Comparison of ENCODE assay signal across 8 mouse cellular contexts in the genomic region with DNA sequence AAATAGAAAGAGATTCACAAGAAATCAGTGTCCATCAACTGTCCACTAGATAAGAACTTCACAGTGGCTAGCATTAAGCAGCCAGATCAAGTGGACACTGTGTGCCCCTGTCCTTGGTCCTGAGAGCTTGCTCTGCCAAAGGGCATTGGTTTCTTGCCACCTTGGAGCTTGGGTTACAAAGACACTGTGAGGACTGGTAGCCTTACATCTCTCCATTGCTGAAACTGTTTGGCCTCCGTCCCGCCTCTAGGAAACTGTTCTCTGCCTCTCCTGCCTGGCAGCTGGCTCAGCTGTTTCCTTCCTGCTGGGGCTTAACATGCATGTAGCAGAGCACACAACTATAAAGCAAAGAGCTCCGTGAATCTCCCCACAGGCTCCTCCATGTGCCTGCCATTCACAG. TPM values are rescaled to one million over a fixed set of nuclear protein-coding genes. Genes with fewer than 3 reads are reported as not detected.
DNase-seq lines count a peak whose midpoint lies in the region; ATAC-seq and TF ChIP-seq lines count a peak whose summit lies in the region.

No protein-coding gene starts in this region.

- TF ChIP-seq RAD21 in MEL (IDR thresholded peaks at IDR 0.05; ENCODE audit: low read depth, low read length), result no peak

- WGBS in kidney, adult 2 months, result 52% methylated on average over 3 of the region's 3 CpGs
- 63% methylated on average over 3 of the region's 3 CpGs for WGBS in liver, embryonic 11.5 days

- no peak for TF ChIP-seq POLR2A in kidney, adult 2 months (IDR thresholded peaks at IDR 0.05; ENCODE audit: low read depth, low read length)
- TF ChIP-seq POLR2A in MEL (IDR thresholded peaks at IDR 0.05; ENCODE audit: control insufficient read depth in 1 of 2, insufficient read depth in 1 of 2, low read depth in 1 of 2, low read length in 2 of 2, poor library complexity in 1 of 2), result no peak

- no peaks in the 10 kb centered on the region for H3K4me1 ChIP-seq in kidney, adult 2 months (ENCODE audit: control insufficient read depth, insufficient read depth, low read length)
- H3K4me1 ChIP-seq in MEL (ENCODE audit: control insufficient read depth in 1 of 2, insufficient read depth in 2 of 2, low read length in 2 of 2), result no peaks in the 10 kb centered on the region
- H3K4me1 ChIP-seq in liver, embryonic 11.5 days (replicated peaks; ENCODE audit: control insufficient read depth, insufficient read depth, low read length), result no peaks in the 10 kb centered on the region

- no peak for TF ChIP-seq CTCF in kidney, adult 2 months (conservative IDR thresholded peaks at IDR 0.05; ENCODE audit: insufficient read depth, insufficient read length, low read depth, low read length)
- TF ChIP-seq CTCF in MEL (IDR thresholded peaks at IDR 0.05 in 2 of 3, conservative IDR thresholded peaks at IDR 0.05 in 1 of 3; ENCODE audit: control insufficient read depth in 1 of 3, insufficient read depth in 1 of 3, low read depth in 2 of 3, low read length in 3 of 3, poor library complexity in 1 of 3, severe bottlenecking in 1 of 3), result no peak

- H3K27ac ChIP-seq in kidney, adult 2 months (ENCODE audit: insufficient read depth, low read depth, low read length), result no peak overlapping the region
- H3K27ac ChIP-seq in MEL (ENCODE audit: control insufficient read depth, low read depth, low read length), result no peak overlapping the region
- H3K27ac ChIP-seq in liver, embryonic 11.5 days (ENCODE audit: low read depth, low read length), result no peak overlapping the region

- no peak overlapping the region for H3K4me2 ChIP-seq in liver, embryonic 11.5 days

- DNase-seq in kidney, adult 2 months, result peak; percentile 37
- no peak for DNase-seq in kidney, adult 18-20 months
- peak; percentile 9 for DNase-seq in MEL (ENCODE audit: low read depth, low spot score)
- DNase-seq in c-Kit-positive CD71-negative TER-119-negative erythroid progenitor cells, embryonic 14.5 days (ENCODE audit: low read depth), result peak; percentile 14
- peak; percentile 44 for DNase-seq in lung, postnatal 36 days
- no peak for DNase-seq in spleen, adult 12 weeks (ENCODE audit: low spot score)
- no peak for DNase-seq in cerebellum, adult 9-11 months
- no peak for DNase-seq in liver, embryonic 11.5 days (ENCODE audit: low spot score)

- no peak overlapping the region for H3K9ac ChIP-seq in MEL (ENCODE audit: control insufficient read depth, low read depth, low read length, poor library complexity, severe bottlenecking)
- H3K9ac ChIP-seq in liver, embryonic 11.5 days (ENCODE audit: low read depth, low read length), result no peak overlapping the region

- no peak for ATAC-seq in liver, embryonic 11.5 days (replicated peaks; ENCODE audit: low FRiP score)

- no peak for TF ChIP-seq EP300 in MEL (IDR thresholded peaks at IDR 0.05; ENCODE audit: low read depth in 1 of 2, low read length in 2 of 2)

- no peak overlapping the region for H3K4me3 ChIP-seq in kidney, adult 2 months (ENCODE audit: insufficient read depth, low read depth, low read length)
- H3K4me3 ChIP-seq in MEL (ENCODE audit: control insufficient read depth in 1 of 2, insufficient read depth in 1 of 2, low read depth in 2 of 2, low read length in 2 of 2), result no peak overlapping the region
- H3K4me3 ChIP-seq in liver, embryonic 11.5 days (ENCODE audit: low read depth, low read length), result no peak overlapping the region

- no peaks in the 10 kb centered on the region for H3K27me3 ChIP-seq in kidney, adult 2 months (replicated peaks; ENCODE audit: control insufficient read depth, insufficient read depth, low read length)
- peaks cover 0 to 2% of the 10 kb centered on the region in 2 experiments; a peak in 1 of 4 replicates for H3K27me3 ChIP-seq in MEL (ENCODE audit: control insufficient read depth in 1 of 2, insufficient read depth in 2 of 2, low read length in 2 of 2)
- no peaks in the 10 kb centered on the region for H3K27me3 ChIP-seq in liver, embryonic 11.5 days (replicated peaks; ENCODE audit: control insufficient read depth, insufficient read depth, low read length)

- no peaks in the 10 kb centered on the region for H3K36me3 ChIP-seq in kidney, adult 2 months (ENCODE audit: control insufficient read depth, insufficient read depth, low read length)
- no peaks in the 10 kb centered on the region for H3K36me3 ChIP-seq in MEL (ENCODE audit: control insufficient read depth in 1 of 2, insufficient read depth in 2 of 2, low read length in 2 of 2)
- H3K36me3 ChIP-seq in liver, embryonic 11.5 days (ENCODE audit: control insufficient read depth, insufficient read depth, low read length), result no peaks in the 10 kb centered on the region

- no peaks in the 10 kb centered on the region for H3K9me3 ChIP-seq in MEL (replicated peaks; ENCODE audit: insufficient read depth, low read length)
- H3K9me3 ChIP-seq in liver, embryonic 11.5 days (ENCODE audit: control insufficient read depth, low read length), result no peaks in the 10 kb centered on the region

- H3K79me2 ChIP-seq in MEL (ENCODE audit: control insufficient read depth, insufficient read depth, low read length, poor library complexity), result no peaks in the 10 kb centered on the region

TF ChIP-seq in MEL, 35 proteins besides CTCF, POLR2A, EP300 and RAD21:
- TF ChIP-seq MAX (IDR thresholded peaks at IDR 0.05; ENCODE audit: low read length), result no peak
- TF ChIP-seq E2F4 (IDR thresholded peaks at IDR 0.05; ENCODE audit: borderline replicate concordance, low read depth, low read length), result no peak
- no peak for TF ChIP-seq NELFE (IDR thresholded peaks at IDR 0.05; ENCODE audit: low read depth, low read length)
- no peak for TF ChIP-seq BHLHE40 (IDR thresholded peaks at IDR 0.05; ENCODE audit: borderline replicate concordance, low read depth, low read length)
- TF ChIP-seq MYB (IDR thresholded peaks at IDR 0.05; ENCODE audit: low read depth, low read length), result no peak
- TF ChIP-seq POLR2AphosphoS5 (IDR thresholded peaks at IDR 0.05; ENCODE audit: borderline replicate concordance, low read depth, low read length), result no peak
- TF ChIP-seq POLR2AphosphoS2 (IDR thresholded peaks at IDR 0.05; ENCODE audit: low read length), result no peak
- no peak for TF ChIP-seq USF1 (IDR thresholded peaks at IDR 0.05; ENCODE audit: low read depth, low read length)
- no peak for TF ChIP-seq ETS1 (IDR thresholded peaks at IDR 0.05; ENCODE audit: low read depth, low read length)
- TF ChIP-seq KAT2A (conservative IDR thresholded peaks at IDR 0.05; ENCODE audit: low read depth, low read length), result no peak
- TF ChIP-seq TBP (IDR thresholded peaks at IDR 0.05; ENCODE audit: low read depth, low read length), result no peak
- TF ChIP-seq RCOR1 (IDR thresholded peaks at IDR 0.05; ENCODE audit: low read depth, low read length), result no peak
- no peak for TF ChIP-seq UBTF (IDR thresholded peaks at IDR 0.05; ENCODE audit: borderline replicate concordance, insufficient read depth, low read depth, low read length)
- TF ChIP-seq GABPA (IDR thresholded peaks at IDR 0.05; ENCODE audit: low read depth, low read length), result no peak
- TF ChIP-seq ZNF384 (IDR thresholded peaks at IDR 0.05; ENCODE audit: low read depth, low read length), result no peak
- TF ChIP-seq ZC3H11A (IDR thresholded peaks at IDR 0.05; ENCODE audit: low read depth, low read length), result no peak
- TF ChIP-seq HCFC1 (IDR thresholded peaks at IDR 0.05; ENCODE audit: low read depth, low read length), result no peak

RNA-seq across cellular contexts. Expression of gene Angpt4, which starts 26.9 kb away (rescaled TPM):
- polyA plus RNA-seq in kidney, adult 2 months (2012; rRNA removed), result 0.81 and 1.4 TPM in 2 replicates
- total RNA-seq in MEL (2012; rRNA removed), result not detected in 2 replicates
- not detected for polyA plus RNA-seq in MEL (2012; ENCODE audit: insufficient read depth in 1 of 2, insufficient read length in 2 of 2, low read depth in 1 of 2, low replicate concordance in 2 of 2, missing spikeins in 1 of 2)
- polyA plus RNA-seq in liver, embryonic 11.5 days (2014; fragmentation: Nextera tagmentation; extraction: Ambion mirVana), result 0.32 and 0.42 TPM in 2 replicates

RNA-seq across cellular contexts. Expression of gene Fam110a, which starts 42.1 kb away (rescaled TPM):
- polyA plus RNA-seq in kidney, adult 2 months (2012; rRNA removed), result 14.2 and 16.2 TPM in 2 replicates
- 5.7 TPM in 2 replicates for total RNA-seq in MEL (2012; rRNA removed)
- 10 to 100 TPM in 1 of 2 experiments, not detected in 1; 10.8 TPM for polyA plus RNA-seq in MEL (2012; ENCODE audit: insufficient read depth in 1 of 2, insufficient read length in 2 of 2, low read depth in 1 of 2, low replicate concordance in 2 of 2, missing spikeins in 1 of 2)
- 15.0 and 17.0 TPM in 2 replicates for polyA plus RNA-seq in liver, embryonic 11.5 days (2014; fragmentation: Nextera tagmentation; extraction: Ambion mirVana)

RNA-seq across cellular contexts. Expression of gene Slc52a3, which starts 58.4 kb away (rescaled TPM):
- 17.4 and 23.6 TPM in 2 replicates for polyA plus RNA-seq in kidney, adult 2 months (2012; rRNA removed)
- total RNA-seq in MEL (2012; rRNA removed), result 11.1 and 14.8 TPM in 2 replicates
- polyA plus RNA-seq in MEL (2012; ENCODE audit: insufficient read depth in 1 of 2, insufficient read length in 2 of 2, low read depth in 1 of 2, low replicate concordance in 2 of 2, missing spikeins in 1 of 2), result 10 to 100 TPM in 1 of 2 experiments, not detected in 1; 17.0 TPM
- 1.9 and 2.2 TPM in 2 replicates for polyA plus RNA-seq in liver, embryonic 11.5 days (2014; fragmentation: Nextera tagmentation; extraction: Ambion mirVana)

Comparison
In these comparisons a context has a peak if more than half of its experiments do, and no peak if none do; other contexts are left out.
1. DNase-seq: peak in kidney, adult 2 months (single experiment), MEL (single experiment), c-Kit-positive CD71-negative TER-119-negative erythroid progenitor cells, embryonic 14.5 days (single experiment) and lung, postnatal 36 days (single experiment); none in kidney, adult 18-20 months (single experiment), spleen, adult 12 weeks (single experiment), cerebellum, adult 9-11 months (single experiment) and liver, embryonic 11.5 days (single experiment).